Mouse (Mus musculus) naive thymus-derived CD4-positive, alpha-beta T cell, adult 2 months (primary cell): Measurements from ENCODE around the gene Invs.

ENCODE experiments used
- DNase-seq: peaks from one replicate; pipeline ENCODE4 v3.0.0-alpha.2; 2011; ENCODE audit warnings: low read depth

Invs gene

GRCm38 (mm10) chr4:48279498-48280134, at the start of gene Invs, which contains the start of gene Erp44:
Gene Invs, plus strand, starts transcription at chr4:48279760.
Gene Erp44, minus strand, starts transcription at chr4:48279558.
- peak; percentile 95 for DNase-seq

GRCm38 (mm10) chr4:48236721-48237120, 42.8 kb upstream of the Invs start:
- DNase-seq, result no peak

GRCm38 (mm10) chr4:48239046-48239445, 40.5 kb upstream of the Invs start:
- DNase-seq, result no peak

GRCm38 (mm10) chr4:48242482-48242881, 37.1 kb upstream of the Invs start:
- DNase-seq, result no peak

- DNase-seq, result no peak
Observed at GRCm38 (mm10) chr4:48243737-48244136, 35.8 kb upstream of the Invs start.

- DNase-seq, result no peak
Observed at GRCm38 (mm10) chr4:48244280-48244679, 35.3 kb upstream of the Invs start.

GRCm38 (mm10) chr4:48253266-48253665, 26.3 kb upstream of the Invs start:
- DNase-seq, result no peak

- DNase-seq, result no peak
Observed at GRCm38 (mm10) chr4:48258045-48258444, 21.5 kb upstream of the Invs start.

- DNase-seq, result no peak
Observed at GRCm38 (mm10) chr4:48267683-48268082, 11.9 kb upstream of the Invs start.

GRCm38 (mm10) chr4:48268127-48268526, 11.4 kb upstream of the Invs start:
- no peak for DNase-seq

- no peak for DNase-seq
Observed at GRCm38 (mm10) chr4:48270532-48270931, 9.0 kb upstream of the Invs start.

GRCm38 (mm10) chr4:48271838-48272237, 7.7 kb upstream of the Invs start:
- no peak for DNase-seq

GRCm38 (mm10) chr4:48273119-48273829, 6.3 kb upstream of the Invs start:
- no peak for DNase-seq

GRCm38 (mm10) chr4:48275736-48276135, 3.8 kb upstream of the Invs start:
- no peak for DNase-seq

GRCm38 (mm10) chr4:48277011-48277410, 2.5 kb upstream of the Invs start:
- no peak for DNase-seq

GRCm38 (mm10) chr4:48278757-48279497, 633 bp upstream of the Invs start:
- no peak for DNase-seq

- no peak for DNase-seq
Observed at GRCm38 (mm10) chr4:48281121-48281520, 1.6 kb downstream of the Invs start.

GRCm38 (mm10) chr4:48287086-48287757, 7.7 kb downstream of the Invs start:
- DNase-seq, result no peak

GRCm38 (mm10) chr4:48314814-48315213, 35.3 kb downstream of the Invs start:
- no peak for DNase-seq

- DNase-seq, result no peak
Observed at GRCm38 (mm10) chr4:48316036-48316435, 36.5 kb downstream of the Invs start.

- DNase-seq, result no peak
Observed at GRCm38 (mm10) chr4:48321276-48321675, 41.7 kb downstream of the Invs start.

- no peak for DNase-seq
Observed at GRCm38 (mm10) chr4:48322095-48322494, 42.5 kb downstream of the Invs start.
